In genomic region chr9:29751396-29751795, GRCm38 (mm10) we compare ENCODE assay signal across 10 mouse cellular contexts.
DNase-seq lines count a peak whose midpoint lies in the region; ATAC-seq and TF ChIP-seq lines count a peak whose summit lies in the region.
"Had no signal": no experiment of that assay in that cellular context is flagged by ENCODE, and none has a peak within 500 bp of the region (broad histone marks: within the 10 kb centered on the region; RNA-seq: fewer than 3 reads in every experiment).

No protein-coding gene starts in this region.

- H3K27ac ChIP-seq in left cerebral cortex, adult 2 months: no peak overlapping the region
- H3K27ac ChIP-seq in forebrain, embryonic 14.5 days (ENCODE audit: low read depth, low read length): peak overlapping the region; percentile 53; the same call in 1 of the 2 replicates
- H3K27ac ChIP-seq: heart, embryonic 13.5 days; stomach, embryonic 15.5 days had no signal

- intact Hi-C loops in left cerebral cortex, adult 2 months (cut with DNase I): loop anchor here (2.0 to 5.0 kb wide), 3 partner anchors 41 to 211 kb away; partner anchors contain the start of gene Ntm

- no peak for ATAC-seq in forebrain, embryonic 14.5 days
- peak; percentile 78 for ATAC-seq in megakaryocyte progenitor cell, adult 5-6 weeks (replicated peaks; ENCODE audit: poor library complexity)
- no peak for ATAC-seq in frontal cortex, adult (ENCODE audit: low TSS enrichment)

- no peaks in the 10 kb centered on the region for H3K36me3 ChIP-seq in forebrain, embryonic 14.5 days (ENCODE audit: control insufficient read depth, insufficient read depth, low read length)
- H3K36me3 ChIP-seq: heart, embryonic 13.5 days; stomach, embryonic 15.5 days had no signal

- H3K9me3 ChIP-seq in forebrain, embryonic 14.5 days (replicated peaks; ENCODE audit: control insufficient read depth, low read length): no peaks in the 10 kb centered on the region
- H3K9me3 ChIP-seq: heart, embryonic 13.5 days; stomach, embryonic 15.5 days had no signal

- no peak overlapping the region for H3K9ac ChIP-seq in forebrain, embryonic 14.5 days (ENCODE audit: low read length)
- H3K9ac ChIP-seq: stomach, embryonic 15.5 days had no signal

- peaks cover 14% of the 10 kb centered on the region; the same call in 1 of the 2 replicates for H3K4me1 ChIP-seq in forebrain, embryonic 14.5 days (ENCODE audit: control insufficient read depth, insufficient read depth, low read length)

- DNase-seq in left cerebral cortex, adult 2 months (ENCODE audit: extremely low spot score in 1 of 2, low spot score in 2 of 2): no peak
- no peak for DNase-seq in left cerebral cortex, adult 18-20 months (ENCODE audit: low spot score in 2 of 2)
- DNase-seq in cerebellum, adult 11-12 months: peak; percentile 57
- DNase-seq in forebrain, embryonic 14.5 days (ENCODE audit: low spot score): peak; percentile 58
- DNase-seq in spleen, adult 18-20 months: no peak
- DNase-seq in left cerebral cortex, adult 8-10 months (ENCODE audit: low spot score in 2 of 2): no peak

- 17% methylated on average over 1 of the region's 1 CpGs for WGBS in forebrain, embryonic 14.5 days

- H3K4me2 ChIP-seq in forebrain, embryonic 14.5 days (ENCODE audit: low read length): no peak overlapping the region

- H3K4me3 ChIP-seq in left cerebral cortex, adult 2 months: no peak overlapping the region
- no peak overlapping the region for H3K4me3 ChIP-seq in forebrain, embryonic 14.5 days (ENCODE audit: low read depth, low read length)

- TF ChIP-seq CTCF in left cerebral cortex, adult 2 months (IDR thresholded peaks at IDR 0.05): peak; percentile 50

- H3K27me3 ChIP-seq in forebrain, embryonic 14.5 days (replicated peaks; ENCODE audit: control insufficient read depth, insufficient read depth, low read length): no peaks in the 10 kb centered on the region
- H3K27me3 ChIP-seq: heart, embryonic 13.5 days; stomach, embryonic 15.5 days had no signal

Comparison
In these comparisons a context has a peak if more than half of its experiments do, and no peak if none do; other contexts are left out.
1. DNase-seq: peak in cerebellum, adult 11-12 months (single experiment) and forebrain, embryonic 14.5 days (single experiment); none in left cerebral cortex, adult 2 months (0 of 2), left cerebral cortex, adult 18-20 months (0 of 2), spleen, adult 18-20 months (0 of 2) and left cerebral cortex, adult 8-10 months (0 of 2).